Mouse (Mus musculus): Measurements from ENCODE around the gene Gucy2c. TPM values are rescaled to one million over a fixed set of nuclear protein-coding genes. Genes with fewer than 3 reads are reported as not detected.
A peak's percentile ranks its signal among the peaks of the same experiment; 100 is the strongest.

The Gucy2c gene
- polyA plus RNA-seq, 1 experiment from 2014 or later, result 0.05 TPM

- no peaks in the 10 kb centered on the region for H3K27me3 ChIP-seq (ENCODE audit: insufficient read depth, poor library complexity, severe bottlenecking)
- no peaks in the 10 kb centered on the region for H3K36me3 ChIP-seq
- WGBS, result 85% methylated on average over 5 of the region's 5 CpGs
Observed at GRCm38 (mm10) chr6:136710408-136710807, 71.2 kb downstream of the Gucy2c start.

GRCm38 (mm10) chr6:136708597-136708996 lies 73.0 kb downstream of the Gucy2c start:
- Histone ChIP-seq H3K4me3 (no peak overlapping the region), H3K27me3 (ENCODE audit: insufficient read depth, poor library complexity, severe bottlenecking) (no peaks in the 10 kb centered on the region), H3K9me3 (no peaks in the 10 kb centered on the region), H3K36me3 (no peaks in the 10 kb centered on the region), H3K4me1 (replicated peaks) (no peaks in the 10 kb centered on the region), H3K27ac (no peak overlapping the region)
- no peak for DNase-seq (ENCODE audit: low spot score)
- WGBS, result 92% methylated on average over 6 of the region's 6 CpGs

More at GRCm38 (mm10) chr6:136710408-136710807, 71.2 kb downstream of the Gucy2c start:
- no peak for DNase-seq (ENCODE audit: low spot score)
- Histone ChIP-seq H3K27ac (no peak overlapping the region), H3K9me3 (no peaks in the 10 kb centered on the region), H3K4me3 (no peak overlapping the region), H3K4me1 (replicated peaks) (no peaks in the 10 kb centered on the region)

GRCm38 (mm10) chr6:136701878-136702277 lies 79.7 kb downstream of the Gucy2c start:
- Histone ChIP-seq H3K27ac (no peak overlapping the region), H3K4me1 (replicated peaks) (no peaks in the 10 kb centered on the region), H3K36me3 (no peaks in the 10 kb centered on the region), H3K27me3 (ENCODE audit: insufficient read depth, poor library complexity, severe bottlenecking) (no peaks in the 10 kb centered on the region), H3K4me3 (no peak overlapping the region), H3K9me3 (no peaks in the 10 kb centered on the region)
- no peak for DNase-seq (ENCODE audit: low spot score)
- WGBS, result 94% methylated on average over 3 of the region's 3 CpGs

- 88% methylated on average over 5 of the region's 5 CpGs for WGBS
- Histone ChIP-seq H3K9me3 (no peaks in the 10 kb centered on the region), H3K4me3 (no peak overlapping the region), H3K4me1 (replicated peaks) (no peaks in the 10 kb centered on the region), H3K27me3 (ENCODE audit: insufficient read depth, poor library complexity, severe bottlenecking) (no peaks in the 10 kb centered on the region), H3K36me3 (no peaks in the 10 kb centered on the region), H3K27ac (no peak overlapping the region)
- DNase-seq (ENCODE audit: low spot score), result no peak
Observed at GRCm38 (mm10) chr6:136701185-136701584, 80.4 kb downstream of the Gucy2c start.

- Histone ChIP-seq H3K4me3 (no peak overlapping the region), H3K27me3 (ENCODE audit: insufficient read depth, poor library complexity, severe bottlenecking) (no peaks in the 10 kb centered on the region), H3K4me1 (replicated peaks) (peaks cover 4% of the 10 kb centered on the region; the same call in 1 of the 2 replicates), H3K36me3 (no peaks in the 10 kb centered on the region), H3K9me3 (peaks cover 6% of the 10 kb centered on the region; the same call in 1 of the 2 replicates), H3K27ac (no peak overlapping the region)
- 86% methylated on average over 6 of the region's 6 CpGs for WGBS
- no peak for DNase-seq (ENCODE audit: low spot score)
Observed at GRCm38 (mm10) chr6:136691314-136691713, 90.3 kb downstream of the Gucy2c start.

- Histone ChIP-seq H3K27ac (no peak overlapping the region), H3K4me3 (no peak overlapping the region), H3K36me3 (no peaks in the 10 kb centered on the region), H3K4me1 (replicated peaks) (peaks cover 4% of the 10 kb centered on the region; the same call in 1 of the 2 replicates), H3K27me3 (ENCODE audit: insufficient read depth, poor library complexity, severe bottlenecking) (no peaks in the 10 kb centered on the region), H3K9me3 (peaks cover 6% of the 10 kb centered on the region; the same call in 1 of the 2 replicates)
- 74% methylated on average over 5 of the region's 5 CpGs for WGBS
- DNase-seq (ENCODE audit: low spot score), result no peak
Observed at GRCm38 (mm10) chr6:136690527-136690926, 91.0 kb downstream of the Gucy2c start.

GRCm38 (mm10) chr6:136689790-136690413 lies 91.7 kb downstream of the Gucy2c start:
- no peak for DNase-seq (ENCODE audit: low spot score)
- H3K27me3 ChIP-seq (ENCODE audit: insufficient read depth, poor library complexity, severe bottlenecking), result no peaks in the 10 kb centered on the region
- H3K4me3 ChIP-seq, result no peak overlapping the region
- 78% methylated on average over 15 of the region's 15 CpGs for WGBS
- H3K27ac ChIP-seq, result peak overlapping the region; percentile 12; the same call in 1 of the 2 replicates
- H3K36me3 ChIP-seq, result no peaks in the 10 kb centered on the region
- peaks cover 4% of the 10 kb centered on the region; the same call in 1 of the 2 replicates for H3K4me1 ChIP-seq (replicated peaks)
- peaks cover 6% of the 10 kb centered on the region; the same call in 1 of the 2 replicates for H3K9me3 ChIP-seq

GRCm38 (mm10) chr6:136685433-136685832 lies 96.1 kb downstream of the Gucy2c start:
- 69% methylated on average over 5 of the region's 5 CpGs for WGBS
- no peak for DNase-seq (ENCODE audit: low spot score)
- no peak overlapping the region for H3K4me3 ChIP-seq
- peaks cover 4% of the 10 kb centered on the region; the same call in 1 of the 2 replicates for H3K4me1 ChIP-seq (replicated peaks)
- H3K36me3 ChIP-seq, result no peaks in the 10 kb centered on the region
- H3K9me3 ChIP-seq, result no peaks in the 10 kb centered on the region
- no peaks in the 10 kb centered on the region for H3K27me3 ChIP-seq (ENCODE audit: insufficient read depth, poor library complexity, severe bottlenecking)
- H3K27ac ChIP-seq, result no peak overlapping the region

GRCm38 (mm10) chr6:136683410-136684334 lies 97.9 kb downstream of the Gucy2c start:
- no peaks in the 10 kb centered on the region for H3K9me3 ChIP-seq
- WGBS, result 88% methylated on average over 11 of the region's 11 CpGs
- H3K27me3 ChIP-seq (ENCODE audit: insufficient read depth, poor library complexity, severe bottlenecking), result no peaks in the 10 kb centered on the region
- H3K4me1 ChIP-seq (replicated peaks), result no peaks in the 10 kb centered on the region
- H3K4me3 ChIP-seq, result no peak overlapping the region
- no peak for DNase-seq (ENCODE audit: low spot score)
- H3K36me3 ChIP-seq, result no peaks in the 10 kb centered on the region
- H3K27ac ChIP-seq, result no peak overlapping the region

GRCm38 (mm10) chr6:136679381-136679780 lies 102.2 kb downstream of the Gucy2c start:
- H3K36me3 ChIP-seq, result no peaks in the 10 kb centered on the region
- no peaks in the 10 kb centered on the region for H3K27me3 ChIP-seq (ENCODE audit: insufficient read depth, poor library complexity, severe bottlenecking)
- H3K9me3 ChIP-seq, result no peaks in the 10 kb centered on the region
- no peak for DNase-seq (ENCODE audit: low spot score)
- H3K27ac ChIP-seq, result no peak overlapping the region
- no peaks in the 10 kb centered on the region for H3K4me1 ChIP-seq (replicated peaks)
- WGBS, result 28% methylated on average over 2 of the region's 2 CpGs
- no peak overlapping the region for H3K4me3 ChIP-seq

- Histone ChIP-seq H3K4me1 (replicated peaks) (no peaks in the 10 kb centered on the region), H3K36me3 (no peaks in the 10 kb centered on the region), H3K4me3 (no peak overlapping the region), H3K9me3 (peaks cover 4% of the 10 kb centered on the region; the same call in 1 of the 2 replicates), H3K27me3 (ENCODE audit: insufficient read depth, poor library complexity, severe bottlenecking) (no peaks in the 10 kb centered on the region), H3K27ac (no peak overlapping the region)
- DNase-seq (ENCODE audit: low spot score), result no peak
- WGBS, result 91% methylated on average over 6 of the region's 6 CpGs
Observed at GRCm38 (mm10) chr6:136674935-136675334, 106.6 kb downstream of the Gucy2c start.

- H3K27ac ChIP-seq, result no peak overlapping the region
- DNase-seq (ENCODE audit: low spot score), result peak; percentile 12
- WGBS, result 68% methylated on average over 7 of the region's 7 CpGs
Observed at GRCm38 (mm10) chr6:136672467-136672866, 109.1 kb downstream of the Gucy2c start.

GRCm38 (mm10) chr6:136669274-136669673 lies 112.3 kb downstream of the Gucy2c start:
- no peaks in the 10 kb centered on the region for H3K27me3 ChIP-seq (ENCODE audit: insufficient read depth, poor library complexity, severe bottlenecking)
- H3K27ac ChIP-seq, result no peak overlapping the region
- 44% methylated on average over 5 of the region's 5 CpGs for WGBS
- H3K9me3 ChIP-seq, result peaks cover 4% of the 10 kb centered on the region; the same call in 1 of the 2 replicates
- H3K36me3 ChIP-seq, result no peaks in the 10 kb centered on the region
- no peak overlapping the region for H3K4me3 ChIP-seq
- H3K4me1 ChIP-seq (replicated peaks), result no peaks in the 10 kb centered on the region
- no peak for DNase-seq (ENCODE audit: low spot score)

More at GRCm38 (mm10) chr6:136672467-136672866, 109.1 kb downstream of the Gucy2c start:
- no peaks in the 10 kb centered on the region for H3K4me1 ChIP-seq (replicated peaks)
- no peaks in the 10 kb centered on the region for H3K27me3 ChIP-seq (ENCODE audit: insufficient read depth, poor library complexity, severe bottlenecking)
- H3K9me3 ChIP-seq, result peaks cover 4% of the 10 kb centered on the region; the same call in 1 of the 2 replicates
- no peak overlapping the region for H3K4me3 ChIP-seq
- H3K36me3 ChIP-seq, result no peaks in the 10 kb centered on the region

Data from hindbrain, embryonic 10.5 days (tissue).